In genomic region chr7:66810436-66810835, GRCm38 (mm10) we compare ENCODE assay signal across 24 mouse cellular contexts.
"Had no signal": no experiment of that assay in that cellular context is flagged by ENCODE, and none has a peak within 500 bp of the region (broad histone marks: within the 10 kb centered on the region; RNA-seq: fewer than 3 reads in every experiment).

No protein-coding gene starts in this region.

- DNase-seq: gastrocnemius, postnatal 14 days; gastrocnemius, postnatal 36 days; heart, adult 11 months; heart, adult 2 months; heart, postnatal 14 days; heart, postnatal 36 days; kidney, adult 11 months; kidney, adult 2 months; kidney, adult 9 months; kidney, postnatal 10 days; kidney, postnatal 36 days; layer of hippocampus, adult 9-11 months; layer of hippocampus, postnatal 36 days; left cerebral cortex, postnatal 4 days; lung, adult 18-20 months had no signal

- H3K27me3 ChIP-seq: heart, embryonic 13.5 days; heart, embryonic 15.5 days; hindbrain, embryonic 13.5 days; hindbrain, embryonic 15.5 days; limb, embryonic 13.5 days; limb, embryonic 15.5 days; liver, embryonic 12.5 days had no signal

- H3K27ac ChIP-seq: heart, adult 2 months; heart, embryonic 13.5 days; heart, embryonic 15.5 days; hindbrain, embryonic 13.5 days; hindbrain, embryonic 15.5 days; hindbrain, postnatal 0 days; limb, embryonic 13.5 days; limb, embryonic 15.5 days; liver, embryonic 12.5 days; liver, embryonic 14.5 days had no signal

- H3K4me3 ChIP-seq: heart, adult 2 months; heart, embryonic 13.5 days; heart, embryonic 15.5 days; hindbrain, embryonic 13.5 days; hindbrain, embryonic 15.5 days; limb, embryonic 13.5 days; limb, embryonic 15.5 days; liver, embryonic 12.5 days had no signal

- H3K4me1 ChIP-seq: heart, embryonic 13.5 days; heart, embryonic 15.5 days; hindbrain, embryonic 13.5 days; hindbrain, embryonic 15.5 days; liver, embryonic 12.5 days had no signal
